Mouse (Mus musculus): ENCODE measurements around the gene Pdk1.
"Not testable (repeated sequence)": the region's sequence is repeated elsewhere in the genome, so short reads cannot be mapped to it uniquely, and the experiment has no call there.

- not testable (repeated sequence) for TF ChIP-seq POLR2A (IDR thresholded peaks at IDR 0.05; ENCODE audit: borderline replicate concordance, extremely low read depth, insufficient read depth, insufficient read length, poor library complexity, severe bottlenecking); CTCF (IDR thresholded peaks at IDR 0.05; ENCODE audit: borderline replicate concordance, extremely low read depth, insufficient read depth, insufficient read length)
Observed at GRCm38 (mm10) chr2:71924931-71925330, 51.9 kb downstream of the Pdk1 start.
